Mouse (Mus musculus) brain, embryonic 14.5 days (tissue): ENCODE results near the gene Sys1. TPM values are rescaled to one million over a fixed set of nuclear protein-coding genes. Genes with fewer than 3 reads are reported as not detected.

Experiments
- DNase-seq: peaks from one replicate; pipeline ENCODE4 v3.0.0-alpha.2; 2011; ENCODE audit warnings: low read depth
- CTCF ChIP-seq: fragments of 200-500 bp; IDR thresholded peaks from 2 replicates; pipeline ENCODE4 v1.5.1; 2012; ENCODE audit warnings: inconsistent platforms, mild to moderate bottlenecking, moderate library complexity, borderline replicate concordance; ENCODE audit not compliant: insufficient read depth, insufficient read length; ENCODE audit errors: extremely low read depth
- POLR2A ChIP-seq: fragments of 200-500 bp; IDR thresholded peaks from 2 replicates; pipeline ENCODE4 v1.6.1; 2012; ENCODE audit warnings: mild to moderate bottlenecking, inconsistent platforms, borderline replicate concordance; ENCODE audit not compliant: poor library complexity, insufficient read depth, insufficient read length, severe bottlenecking; ENCODE audit errors: extremely low read depth
- polyA plus RNA-seq: library from polyadenylated mRNA; depleted of rRNA; stranded (reverse); fragments of >200 nt; gene quantifications from 2 replicates; pipeline ENCODE4 v1.2.3, GENCODE M21; 2012

The Sys1 gene
- polyA plus RNA-seq, 1 experiment: 69.6 TPM

DNA sequence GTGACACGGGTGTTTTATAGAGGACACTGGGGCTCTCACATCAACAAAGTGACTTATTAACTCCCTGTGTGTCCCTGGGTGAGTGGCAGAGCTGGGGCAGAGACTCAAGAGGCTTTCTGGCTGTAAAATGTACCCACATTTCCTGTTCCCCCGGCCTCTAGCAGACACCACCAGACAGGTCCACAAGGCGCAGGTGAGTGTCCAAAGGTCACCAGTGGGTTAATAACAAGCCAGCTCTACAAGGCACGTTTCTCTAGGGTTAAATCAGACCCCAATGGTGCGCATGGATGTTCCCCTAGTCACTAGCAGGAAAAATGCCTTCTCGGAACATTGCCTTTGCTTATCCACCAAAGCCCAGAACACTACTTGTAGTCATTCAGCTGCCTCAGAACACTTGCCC is 19.1 kb upstream of the Sys1 start:
- no peak for TF ChIP-seq POLR2A
- TF ChIP-seq CTCF: no peak
- DNase-seq: no peak

DNA sequence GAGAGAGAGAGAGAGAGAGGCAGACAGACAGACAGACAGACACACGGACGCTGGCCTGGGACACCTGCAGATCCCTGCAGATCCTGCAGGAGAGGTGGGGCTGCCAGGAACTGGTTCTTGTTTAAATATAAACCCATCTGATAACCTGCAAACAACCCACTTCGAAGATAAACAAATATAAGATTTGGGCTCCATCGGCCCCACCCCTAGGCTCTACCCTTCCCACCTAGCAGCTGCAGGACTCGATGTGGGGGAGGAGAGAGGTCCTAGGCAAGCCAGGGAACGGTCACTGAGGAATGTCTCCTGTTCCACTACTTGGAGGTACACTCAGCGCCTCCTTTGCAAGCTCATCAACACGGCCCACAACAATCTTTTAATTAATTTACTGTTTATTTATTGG is 18.5 kb upstream of the Sys1 start:
- DNase-seq: no peak
- TF ChIP-seq CTCF (no peak), POLR2A (no peak)

- DNase-seq: no peak
- TF ChIP-seq CTCF: no peak
- no peak for TF ChIP-seq POLR2A
Measured at GRCm38 (mm10) chr2:164439001-164439421, 17.8 kb upstream of the Sys1 start.

DNA sequence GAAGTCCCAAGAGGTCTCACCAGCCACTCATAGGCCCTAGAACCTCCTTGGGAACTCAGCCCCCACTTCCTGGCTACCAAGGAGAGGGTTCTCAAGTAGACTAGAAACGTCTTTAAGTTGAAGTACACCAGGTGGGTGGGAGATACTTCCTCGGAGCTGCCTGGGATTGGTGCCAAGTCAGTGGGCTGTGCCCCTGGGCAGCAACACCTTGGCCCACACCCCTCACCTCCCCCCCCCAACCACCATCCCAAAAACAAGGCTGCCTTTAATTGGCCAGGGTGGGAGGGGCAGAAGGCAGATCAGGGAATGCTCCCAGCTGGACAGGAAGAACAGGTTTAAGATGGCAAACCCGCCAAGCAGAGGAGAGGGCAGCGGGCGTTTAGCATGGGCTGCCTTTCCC is 16.4 kb upstream of the Sys1 start:
- DNase-seq: no peak
- no peak for TF ChIP-seq CTCF
- TF ChIP-seq POLR2A: no peak

GRCm38 (mm10) chr2:164441155-164441554 is 15.6 kb upstream of the Sys1 start:
- DNase-seq: no peak
- TF ChIP-seq CTCF: no peak
- no peak for TF ChIP-seq POLR2A

DNA sequence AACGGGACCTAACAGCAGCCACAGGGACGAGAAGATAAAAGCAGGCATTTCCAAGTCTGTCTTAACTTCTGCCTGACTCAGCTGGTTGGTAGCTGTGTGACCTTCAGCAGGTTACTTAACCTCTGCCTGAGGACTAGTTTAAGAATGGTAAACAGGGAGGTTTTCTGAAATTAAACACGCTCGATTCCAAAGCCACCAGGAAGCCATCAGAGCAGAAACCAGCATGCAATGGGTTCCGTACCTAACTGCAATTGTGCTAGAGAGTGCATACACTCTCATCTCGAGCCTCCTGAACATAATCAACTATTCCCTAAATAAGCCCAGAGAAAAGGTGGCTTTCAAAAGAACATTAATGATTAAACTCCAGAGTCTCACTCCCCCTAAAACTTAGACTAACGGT is 15.0 kb upstream of the Sys1 start:
- DNase-seq: no peak

GRCm38 (mm10) chr2:164442315-164443050 is 14.3 kb upstream of the Sys1 start:
- TF ChIP-seq CTCF: no peak
- no peak for TF ChIP-seq POLR2A
- DNase-seq: no peak

More for the DNA sequence above, 15.0 kb upstream of the Sys1 start:
- TF ChIP-seq POLR2A (no peak), CTCF (no peak)

- DNase-seq: peak; percentile 85
- peak; percentile 73; the same call in 1 of the 2 replicates for TF ChIP-seq POLR2A
- TF ChIP-seq CTCF: no peak
Measured at GRCm38 (mm10) chr2:164443051-164443437, 13.7 kb upstream of the Sys1 start.

DNA sequence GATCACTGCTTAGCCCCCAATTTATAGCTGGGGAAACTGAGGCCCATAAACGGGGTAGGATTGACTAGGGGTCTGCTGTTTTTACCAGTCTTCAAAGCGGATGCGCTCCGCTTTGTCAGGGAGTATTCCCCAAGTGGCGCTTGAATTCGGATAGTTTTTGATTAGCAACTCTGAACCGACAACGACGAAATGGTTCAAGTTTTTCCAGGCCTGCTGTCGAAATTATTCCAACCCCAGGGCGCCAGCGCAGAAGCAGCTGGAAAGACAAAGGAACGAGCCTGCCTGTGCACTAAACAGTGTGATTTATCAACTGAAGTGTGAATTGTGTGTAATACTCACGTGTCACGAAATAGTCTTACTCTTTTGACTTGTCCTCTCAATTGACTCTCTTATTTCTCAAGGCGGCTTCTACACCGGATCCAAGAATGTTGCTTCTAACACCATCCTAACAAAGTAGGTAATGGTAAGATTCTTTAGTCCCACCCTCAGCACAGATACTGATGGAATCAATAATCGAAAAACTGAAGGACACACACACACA is 13.2 kb upstream of the Sys1 start, which contains the start of gene Sdc4:
Gene Sdc4, minus strand, starts transcription at position 428 of the 541 bp plus-strand sequence.
- no peak for TF ChIP-seq CTCF
- TF ChIP-seq POLR2A: no peak
- DNase-seq: peak; percentile 45

GRCm38 (mm10) chr2:164444701-164445100 is 12.1 kb upstream of the Sys1 start:
- no peak for DNase-seq
- no peak for TF ChIP-seq CTCF
- TF ChIP-seq POLR2A: no peak

- no peak for TF ChIP-seq POLR2A
- no peak for TF ChIP-seq CTCF
- no peak for DNase-seq
Measured at GRCm38 (mm10) chr2:164445399-164446085, 11.2 kb upstream of the Sys1 start.

DNA sequence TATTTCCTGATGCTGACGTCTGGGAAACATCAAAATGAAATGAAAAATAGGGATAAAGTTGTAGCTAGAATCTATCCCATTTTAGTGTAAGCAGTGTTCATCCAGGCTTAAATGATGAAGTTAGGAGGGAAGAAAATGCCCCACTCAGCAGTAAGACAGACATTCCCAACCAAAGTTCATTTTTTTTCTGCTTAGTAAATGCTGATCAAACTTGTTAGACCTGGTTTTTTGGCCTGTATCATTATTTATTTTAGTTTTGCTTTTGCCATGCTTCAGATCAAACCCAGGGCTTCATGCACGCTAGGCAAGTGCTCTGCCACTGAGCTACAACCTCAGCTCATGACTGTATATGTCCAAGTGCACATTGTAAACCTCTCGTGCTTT is 10.7 kb upstream of the Sys1 start:
- TF ChIP-seq CTCF (no peak), POLR2A (no peak)
- DNase-seq: no peak

GRCm38 (mm10) chr2:164448140-164448539 is 8.6 kb upstream of the Sys1 start:
- TF ChIP-seq CTCF: no peak
- no peak for TF ChIP-seq POLR2A
- DNase-seq: no peak
